Mouse (Mus musculus) testis, adult 2 months (tissue): Measurements from ENCODE around the gene Mrgbp. TPM values are rescaled to one million over a fixed set of nuclear protein-coding genes. Genes with fewer than 3 reads are reported as not detected.

Experiments
- H3K27ac ChIP-seq: fragments of 200-500 bp; 2 replicates; pipeline ENCODE4 v1.5.1; 2012; ENCODE audit warnings: low read depth, low read length; ENCODE audit not compliant: control insufficient read depth, insufficient read depth
- H3K27me3 ChIP-seq: fragments of 200-500 bp; 2 replicates; pipeline ENCODE4 v1.6.1; 2012; ENCODE audit warnings: mild to moderate bottlenecking, low read length, moderate library complexity; ENCODE audit not compliant: control insufficient read depth, insufficient read depth
- H3K36me3 ChIP-seq: fragments of 200-500 bp; 2 replicates; pipeline ENCODE4 v1.6.1; 2012; ENCODE audit warnings: mild to moderate bottlenecking, low read length; ENCODE audit not compliant: control insufficient read depth, insufficient read depth
- H3K4me1 ChIP-seq: fragments of 200-500 bp; 2 replicates; pipeline ENCODE4 v1.6.1; 2012; ENCODE audit warnings: low read length; ENCODE audit not compliant: control insufficient read depth, insufficient read depth
- H3K4me3 ChIP-seq: fragments of 200-500 bp; 2 replicates; pipeline ENCODE4 v1.5.1; 2012; ENCODE audit warnings: low read depth, mild to moderate bottlenecking, low read length, moderate library complexity, mixed read lengths; ENCODE audit not compliant: control insufficient read depth
- CTCF ChIP-seq: fragments of 200-500 bp; IDR thresholded peaks from 2 replicates; pipeline ENCODE4 v1.5.1; 2012; ENCODE audit warnings: low read depth, mild to moderate bottlenecking, inconsistent platforms, low read length, moderate library complexity; ENCODE audit not compliant: control insufficient read depth, insufficient read depth, insufficient replicate concordance
- POLR2A ChIP-seq: fragments of 200-500 bp; IDR thresholded peaks from 2 replicates; pipeline ENCODE4 v1.6.1; 2012; ENCODE audit warnings: low read depth, mild to moderate bottlenecking, inconsistent platforms, low read length, moderate library complexity; ENCODE audit not compliant: control insufficient read depth
- polyA plus RNA-seq: library from polyadenylated mRNA; depleted of rRNA; stranded (reverse); fragments of >200 nt; gene quantifications from 2 replicates; pipeline ENCODE4 v1.2.3, GENCODE M21; 2012

Mrgbp gene
- polyA plus RNA-seq, 1 experiment: 80.1 TPM

DNA sequence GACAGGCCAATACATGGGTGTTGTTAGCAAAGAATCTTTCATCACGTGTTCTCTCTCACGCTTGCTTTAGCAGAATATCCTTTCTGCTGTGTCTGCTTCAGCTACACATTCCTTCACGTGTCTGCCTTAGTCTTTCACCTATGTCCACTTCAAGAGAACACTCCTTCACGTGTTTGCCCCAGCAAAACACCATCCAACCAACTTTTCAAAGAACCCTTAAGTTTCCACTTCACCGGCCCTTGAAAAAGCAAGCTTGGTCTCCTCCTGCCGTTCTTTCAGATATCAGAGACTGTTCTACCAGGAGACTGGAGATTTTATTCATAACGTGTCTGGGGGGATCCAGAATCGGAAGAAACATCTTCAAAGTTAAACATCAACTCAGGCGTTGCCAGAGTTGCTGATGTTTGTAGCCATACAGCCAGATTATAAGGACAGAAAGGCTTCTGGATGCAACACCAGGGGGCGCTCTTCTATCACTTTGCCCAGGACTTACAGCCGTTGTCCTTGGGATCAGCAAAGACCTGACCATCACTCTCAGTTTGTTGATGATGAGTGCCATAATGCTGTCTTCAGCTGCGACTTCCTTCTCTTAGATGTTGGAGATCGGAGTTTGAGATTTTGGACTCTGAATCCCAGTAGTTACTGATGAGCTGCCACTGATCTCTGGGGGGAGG lies 14.7 kb upstream of the Mrgbp start:
- H3K36me3 ChIP-seq: no peaks in the 10 kb centered on the region
- TF ChIP-seq CTCF (peak; percentile 61; the same call in 1 of the 2 replicates), POLR2A (no peak)
- no peak overlapping the region for H3K27ac ChIP-seq
- no peak overlapping the region for H3K4me3 ChIP-seq
- H3K27me3 ChIP-seq: no peaks in the 10 kb centered on the region
- H3K4me1 ChIP-seq: no peaks in the 10 kb centered on the region

DNA sequence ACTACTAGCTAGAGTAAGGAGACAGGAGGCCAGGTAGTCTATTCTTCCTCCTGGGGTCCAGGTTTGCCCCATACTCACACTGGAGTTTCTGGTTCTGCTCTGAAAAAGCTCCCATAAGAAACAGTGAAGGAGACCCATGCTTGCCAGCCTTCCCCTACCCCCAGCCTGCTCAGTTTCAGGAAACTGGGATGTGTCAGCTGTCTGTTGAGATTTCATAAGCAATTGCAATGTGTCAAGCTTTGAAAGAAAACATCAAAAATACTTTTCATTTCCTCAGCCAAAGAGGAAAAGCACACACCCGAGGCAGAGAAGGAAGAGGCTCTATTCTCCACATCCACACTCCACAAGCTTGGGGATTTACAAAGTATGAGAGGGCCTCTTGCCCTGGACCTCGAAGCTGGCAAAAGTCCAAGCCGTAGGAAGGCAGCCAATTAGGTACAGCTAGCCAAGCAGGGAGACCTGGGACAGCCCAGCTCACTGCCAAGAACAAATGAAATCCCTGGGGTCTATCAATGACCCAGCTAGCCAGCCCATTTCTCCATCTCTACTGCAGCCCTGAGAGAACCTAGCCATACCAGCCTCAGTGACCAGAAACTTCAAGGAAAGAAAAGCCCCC lies 12.0 kb upstream of the Mrgbp start:
- no peaks in the 10 kb centered on the region for H3K4me1 ChIP-seq
- no peak overlapping the region for H3K4me3 ChIP-seq
- TF ChIP-seq POLR2A (no peak), CTCF (no peak)
- no peak overlapping the region for H3K27ac ChIP-seq
- no peaks in the 10 kb centered on the region for H3K36me3 ChIP-seq
- no peaks in the 10 kb centered on the region for H3K27me3 ChIP-seq

DNA sequence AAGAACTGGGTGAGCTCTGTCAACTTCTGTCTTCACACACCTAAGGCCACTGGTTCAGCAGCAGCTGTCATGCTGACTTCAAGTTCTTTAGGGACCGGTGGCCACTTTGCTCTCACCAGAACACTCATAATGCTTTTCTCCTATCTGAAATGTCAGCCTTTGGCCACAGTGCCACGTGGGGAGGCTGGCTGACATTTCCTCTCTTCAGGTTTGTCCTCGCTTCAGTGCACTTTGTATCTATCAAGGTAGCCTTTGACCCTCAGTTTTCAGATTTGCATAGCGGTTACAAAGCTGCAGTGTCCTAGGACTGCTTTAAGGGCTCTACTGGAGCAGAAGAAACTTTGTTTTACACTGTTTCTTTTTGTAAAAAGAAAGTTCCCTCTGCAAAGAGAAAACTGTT lies 4.6 kb upstream of the Mrgbp start:
- TF ChIP-seq CTCF: no peak
- TF ChIP-seq POLR2A: no peak
- Histone ChIP-seq H3K36me3 (no peaks in the 10 kb centered on the region), H3K4me3 (no peak overlapping the region)

DNA sequence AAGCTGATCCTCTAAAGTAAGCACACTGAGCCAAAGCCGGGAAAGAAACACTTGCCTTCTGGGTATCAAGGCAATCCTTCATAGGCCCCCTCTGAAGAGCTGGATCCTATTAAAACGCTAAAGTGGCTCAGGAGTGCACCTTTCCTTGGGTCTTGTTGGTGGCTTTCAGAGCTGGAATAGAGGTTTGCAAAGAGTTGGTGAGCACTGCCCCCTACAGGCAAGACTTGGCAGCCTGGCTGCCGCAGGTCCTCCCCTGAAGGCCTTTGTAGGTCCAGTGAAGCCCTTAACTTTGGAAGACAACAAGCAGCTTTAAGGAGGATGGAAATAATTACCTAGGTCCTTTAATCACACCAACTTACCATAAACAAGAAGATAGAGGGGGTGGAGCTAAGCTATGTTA lies 2.4 kb upstream of the Mrgbp start:
- H3K4me1 ChIP-seq: peaks cover 5% of the 10 kb centered on the region
- H3K27ac ChIP-seq: no peak overlapping the region
- peak overlapping the region; percentile 66 for H3K4me3 ChIP-seq
- TF ChIP-seq CTCF: peak; percentile 80
- no peak for TF ChIP-seq POLR2A
- no peaks in the 10 kb centered on the region for H3K27me3 ChIP-seq
- H3K36me3 ChIP-seq: no peaks in the 10 kb centered on the region

More for the DNA sequence above, 4.6 kb upstream of the Mrgbp start:
- H3K27ac ChIP-seq: no peak overlapping the region
- H3K4me1 ChIP-seq: no peaks in the 10 kb centered on the region
- no peaks in the 10 kb centered on the region for H3K27me3 ChIP-seq

DNA sequence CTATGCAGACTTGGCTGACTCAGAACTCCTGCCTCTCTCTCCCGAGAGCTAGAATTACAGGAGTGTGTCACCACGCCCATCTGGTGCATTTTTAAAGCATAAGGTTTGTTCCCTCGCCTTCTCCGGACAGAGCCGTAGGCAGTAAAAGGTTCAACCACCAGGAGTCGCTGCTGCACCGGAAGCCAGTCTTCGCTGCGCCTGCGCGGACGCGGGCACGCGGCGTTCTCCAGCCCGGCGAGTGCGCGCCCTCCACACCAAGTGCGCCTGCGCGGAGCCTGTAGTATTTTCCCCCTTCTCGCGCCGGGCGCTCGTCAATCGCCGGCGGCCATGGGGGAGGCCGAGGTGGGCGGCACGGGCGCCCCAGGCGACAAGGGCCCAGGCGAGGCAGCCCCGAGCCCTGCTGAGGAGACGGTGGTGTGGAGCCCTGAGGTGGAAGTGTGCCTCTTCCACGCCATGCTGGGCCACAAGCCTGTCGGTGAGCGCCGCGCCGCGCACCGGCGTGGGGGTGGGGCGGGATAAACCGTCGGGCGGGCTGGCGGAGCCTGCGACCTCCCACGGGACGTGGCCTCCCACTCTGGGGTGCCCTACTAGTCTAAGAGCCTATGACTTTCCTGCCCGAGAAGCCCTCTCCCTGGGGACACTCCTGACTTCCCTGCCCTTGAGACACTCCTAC lies 1.5 kb downstream of the Mrgbp start:
- Histone ChIP-seq H3K27me3 (no peaks in the 10 kb centered on the region), H3K4me3 (peak overlapping the region; percentile 89), H3K4me1 (peaks cover 5% of the 10 kb centered on the region), H3K27ac (peak overlapping the region; percentile 79), H3K36me3 (no peaks in the 10 kb centered on the region)
- TF ChIP-seq CTCF: peak; percentile 99
- TF ChIP-seq POLR2A: peak; percentile 88

DNA sequence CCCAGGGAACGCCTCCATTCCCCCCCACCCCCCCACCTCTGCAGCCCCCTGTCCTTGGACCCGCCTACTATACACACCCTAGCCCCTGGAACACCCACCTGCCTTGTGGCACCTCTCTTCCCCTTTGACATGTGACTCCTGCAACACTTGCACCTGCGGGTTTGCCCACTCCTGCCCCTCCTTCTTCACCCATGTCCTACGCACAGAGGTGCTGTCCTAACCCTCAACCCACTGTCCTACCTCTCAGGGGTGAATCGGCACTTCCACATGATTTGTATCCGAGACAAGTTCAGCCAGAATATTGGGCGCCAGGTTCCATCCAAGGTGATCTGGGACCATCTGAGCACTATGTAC lies 2.0 kb downstream of the Mrgbp start:
- H3K36me3 ChIP-seq: no peaks in the 10 kb centered on the region
- peak overlapping the region; percentile 89 for H3K4me3 ChIP-seq
- H3K4me1 ChIP-seq: peaks cover 5% of the 10 kb centered on the region
- no peaks in the 10 kb centered on the region for H3K27me3 ChIP-seq
- H3K27ac ChIP-seq: peak overlapping the region; percentile 79
- TF ChIP-seq CTCF (no peak), POLR2A (no peak)

DNA sequence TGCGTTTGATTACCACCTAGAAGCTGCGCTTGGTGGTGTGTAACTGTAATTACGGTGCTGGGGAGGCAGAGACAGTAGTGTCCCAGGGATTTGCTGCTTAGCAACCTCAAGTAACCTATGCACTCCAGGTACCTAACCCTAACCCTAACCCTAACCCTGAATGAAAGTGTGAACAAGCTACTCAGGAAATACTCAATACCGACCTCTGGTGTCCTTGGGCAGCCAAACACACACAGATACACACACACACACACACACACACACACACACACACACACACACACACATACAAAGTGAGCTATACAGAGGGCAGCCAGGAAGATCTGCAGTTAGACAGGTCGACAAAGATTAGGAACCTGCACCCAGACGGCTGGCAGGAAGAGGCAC lies 7.6 kb downstream of the Mrgbp start:
- Histone ChIP-seq H3K4me3 (peak overlapping the region; percentile 92), H3K27ac (peak overlapping the region; percentile 88), H3K36me3 (no peaks in the 10 kb centered on the region), H3K27me3 (no peaks in the 10 kb centered on the region), H3K4me1 (peaks cover 3% of the 10 kb centered on the region)
- no peak for TF ChIP-seq POLR2A
- no peak for TF ChIP-seq CTCF
